Mouse (Mus musculus) spleen, adult 18-20 months (tissue): Measurements from ENCODE around the gene Pde5a.

Experiments
- DNase-seq, 2 experiments: peaks; one replicate each; pipeline ENCODE4 v3.0.0; 2022; ENCODE audit warnings: mixed read lengths in 2 of 2

Pde5a gene

GRCm38 (mm10) chr3:122728852-122729600 lies at the start of gene Pde5a:
TSS of gene Pde5a (plus strand) at chr3:122728947.
- DNase-seq, result peak; percentile 33 to 57

GRCm38 (mm10) chr3:122680851-122681250 lies 47.9 kb upstream of the Pde5a start:
- no peak for DNase-seq

- no peak for DNase-seq
Observed at GRCm38 (mm10) chr3:122682352-122682751, 46.4 kb upstream of the Pde5a start.

- DNase-seq, result no peak
Observed at GRCm38 (mm10) chr3:122684832-122685231, 43.9 kb upstream of the Pde5a start.

- DNase-seq, result no peak
Observed at GRCm38 (mm10) chr3:122693039-122693438, 35.7 kb upstream of the Pde5a start.

GRCm38 (mm10) chr3:122695870-122696269 lies 32.9 kb upstream of the Pde5a start:
- DNase-seq, result no peak

GRCm38 (mm10) chr3:122696672-122697071 lies 32.1 kb upstream of the Pde5a start:
- no peak for DNase-seq

- no peak for DNase-seq
Observed at GRCm38 (mm10) chr3:122704209-122704608, 24.5 kb upstream of the Pde5a start.

GRCm38 (mm10) chr3:122705246-122705645 lies 23.5 kb upstream of the Pde5a start:
- DNase-seq, result no peak

GRCm38 (mm10) chr3:122708485-122708884 lies 20.3 kb upstream of the Pde5a start:
- DNase-seq, result no peak

- DNase-seq, result no peak
Observed at GRCm38 (mm10) chr3:122710141-122710540, 18.6 kb upstream of the Pde5a start.

GRCm38 (mm10) chr3:122718631-122719030 lies 10.1 kb upstream of the Pde5a start:
- no peak for DNase-seq

GRCm38 (mm10) chr3:122721522-122721921 lies 7.2 kb upstream of the Pde5a start:
- DNase-seq, result no peak

GRCm38 (mm10) chr3:122729601-122729959 lies 833 bp downstream of the Pde5a start:
- DNase-seq, result peak; percentile 10 to 31

- peak; percentile 18 to 52 for DNase-seq
Observed at GRCm38 (mm10) chr3:122729960-122730740, 1.4 kb downstream of the Pde5a start.

- no peak for DNase-seq
Observed at GRCm38 (mm10) chr3:122730741-122731235, 2.0 kb downstream of the Pde5a start.

- DNase-seq, result no peak
Observed at GRCm38 (mm10) chr3:122733806-122734205, 5.1 kb downstream of the Pde5a start.

- no peak for DNase-seq
Observed at GRCm38 (mm10) chr3:122734329-122734728, 5.6 kb downstream of the Pde5a start.

- no peak for DNase-seq
Observed at GRCm38 (mm10) chr3:122739460-122739859, 10.7 kb downstream of the Pde5a start.

- DNase-seq, result no peak
Observed at GRCm38 (mm10) chr3:122744265-122744664, 15.5 kb downstream of the Pde5a start.

- no peak for DNase-seq
Observed at GRCm38 (mm10) chr3:122747921-122748700, 19.4 kb downstream of the Pde5a start.

GRCm38 (mm10) chr3:122763240-122763761 lies 34.6 kb downstream of the Pde5a start:
- DNase-seq, result no peak

- no peak for DNase-seq
Observed at GRCm38 (mm10) chr3:122763768-122764167, 35.0 kb downstream of the Pde5a start.
